Mouse (Mus musculus) R1 (cell line): ENCODE measurements around the gene Zdhhc19.

Source experiments
- DNase-seq: peaks from one replicate; pipeline ENCODE4 v3.0.0-alpha.2; 2018; ENCODE audit warnings: low read depth, low spot score

Zdhhc19 gene

DNA sequence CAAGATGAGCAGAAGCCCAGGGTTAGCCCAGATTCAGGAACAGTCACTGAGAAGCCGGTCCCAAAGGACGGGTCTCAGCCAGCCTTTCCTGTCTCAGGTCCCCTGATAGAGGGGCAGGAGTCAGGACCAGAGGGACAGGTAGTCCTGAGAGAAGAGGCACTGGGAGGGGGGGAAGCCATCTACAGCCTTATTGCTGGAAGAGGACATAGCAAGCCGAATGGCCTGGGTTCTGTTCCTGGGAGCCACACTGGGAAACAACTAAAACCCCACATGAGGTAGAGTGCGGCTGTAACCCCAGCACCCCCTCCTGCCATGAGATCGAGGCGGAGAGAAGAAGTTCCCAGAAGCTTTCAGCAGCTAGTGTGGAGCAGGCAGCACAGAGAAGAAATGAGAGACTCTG, 17.9 kb downstream of the Zdhhc19 start:
- DNase-seq: no peak

DNA sequence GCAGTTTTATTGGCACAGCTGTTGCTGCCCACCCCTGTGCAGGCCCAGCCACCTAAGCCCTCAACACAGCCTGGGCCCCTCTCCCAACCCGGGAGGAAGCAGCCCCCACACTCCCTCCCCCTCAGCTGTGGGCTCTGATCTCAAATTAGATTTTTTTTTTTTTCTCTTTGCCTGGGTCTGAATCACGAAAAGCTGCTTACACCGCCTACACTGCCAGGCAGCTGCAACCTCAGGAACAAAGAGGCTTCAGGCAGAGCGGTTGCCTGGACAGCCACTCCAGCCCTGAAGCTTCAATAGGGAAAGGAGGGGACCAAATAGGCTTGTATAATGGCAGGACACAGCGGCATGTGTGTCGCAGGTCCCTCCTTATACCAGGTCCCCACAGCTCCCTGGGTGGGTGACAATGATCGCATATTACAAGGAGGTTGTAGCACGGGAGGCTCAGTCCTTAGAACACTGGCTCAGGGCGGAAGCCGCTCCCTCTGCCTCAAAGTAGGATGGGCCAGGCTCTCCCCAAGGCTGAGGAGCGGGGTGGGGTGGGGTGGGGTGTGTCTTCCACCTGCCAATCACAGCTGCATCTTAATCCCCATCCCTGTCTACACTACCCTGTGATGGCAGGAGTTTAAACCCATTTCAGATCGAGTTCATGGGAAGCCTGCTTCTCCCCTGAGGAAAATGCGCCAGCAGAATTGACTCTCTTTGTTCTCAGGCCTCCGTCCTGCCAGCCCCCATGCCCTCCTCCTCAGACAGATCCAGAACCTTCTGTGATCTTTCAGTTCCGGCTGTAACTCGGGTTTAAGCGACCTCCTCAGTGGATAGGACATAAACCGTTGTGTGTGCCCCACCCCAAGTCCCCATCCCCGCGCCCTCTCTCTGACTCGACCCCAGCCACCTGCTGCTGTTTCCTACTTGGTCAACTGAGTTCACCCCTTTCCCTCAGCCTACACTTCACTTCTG, 20.2 kb downstream of the Zdhhc19 start:
- DNase-seq: peak; percentile 92

DNA sequence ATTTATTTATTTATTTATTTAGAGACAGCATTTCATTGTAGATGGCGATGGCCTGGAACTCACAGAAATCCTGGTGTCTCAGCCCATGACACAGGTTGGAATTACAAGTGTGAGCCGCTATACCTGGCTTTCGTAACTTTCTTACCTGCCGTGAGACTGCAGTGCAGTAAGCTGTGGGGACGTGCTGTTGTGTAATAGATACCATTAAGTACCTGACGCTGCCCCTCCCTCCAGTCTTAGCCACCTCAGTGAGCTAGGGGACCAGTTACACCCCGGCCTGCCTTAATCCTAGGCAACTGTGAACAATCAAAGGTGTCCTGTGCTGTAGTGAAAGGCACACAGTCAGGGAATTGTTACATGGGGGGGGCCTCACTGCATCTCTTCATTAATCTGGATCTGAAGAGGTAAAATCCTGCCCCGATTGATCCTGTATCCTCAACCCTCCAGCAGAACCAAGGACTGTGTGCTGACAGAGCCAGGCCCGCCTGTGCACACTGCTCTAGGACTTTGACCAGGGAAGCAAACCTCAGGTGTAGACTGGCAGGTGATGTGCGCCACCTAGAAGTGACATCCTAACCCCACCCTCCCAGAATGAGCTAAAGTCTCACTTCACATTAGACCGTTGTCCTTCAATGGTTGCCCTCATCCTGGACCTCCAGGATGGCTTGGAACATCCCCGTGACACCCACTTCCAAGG, 21.9 kb downstream of the Zdhhc19 start:
- DNase-seq: no peak

DNA sequence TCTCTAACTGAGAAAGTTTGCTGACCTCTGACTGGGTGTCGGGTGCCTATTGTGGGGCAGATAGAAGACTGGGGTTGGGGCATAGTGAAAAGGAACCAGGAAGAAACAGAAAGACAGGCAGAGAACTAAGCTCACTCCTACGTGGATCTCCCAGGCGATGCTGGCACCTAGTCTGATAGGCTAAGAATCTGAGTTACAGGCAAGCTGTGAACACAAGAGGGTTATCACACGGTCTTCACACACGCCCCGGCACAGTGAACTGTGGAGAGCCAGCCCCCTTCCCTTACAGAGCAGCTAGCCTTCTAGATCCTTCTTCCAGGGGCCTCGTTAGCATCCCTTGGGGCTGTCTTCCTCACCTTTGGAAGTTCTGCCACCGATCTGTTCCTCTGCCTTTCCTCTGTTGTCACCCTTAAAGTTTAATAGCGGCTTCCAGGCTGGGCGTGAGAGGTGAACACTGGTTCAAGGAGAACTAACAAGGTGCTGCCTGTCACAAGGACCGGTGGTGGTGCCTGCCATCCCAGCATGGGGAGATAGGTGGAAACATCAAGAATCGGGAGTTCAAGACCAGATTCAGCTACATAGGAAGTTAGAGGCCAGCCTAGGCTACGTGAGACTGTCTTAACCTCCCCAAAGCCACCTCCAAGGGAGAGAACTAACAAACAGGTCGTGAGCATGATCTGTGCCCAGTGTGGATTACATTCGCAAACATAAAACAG, 23.7 kb downstream of the Zdhhc19 start:
- no peak for DNase-seq

DNA sequence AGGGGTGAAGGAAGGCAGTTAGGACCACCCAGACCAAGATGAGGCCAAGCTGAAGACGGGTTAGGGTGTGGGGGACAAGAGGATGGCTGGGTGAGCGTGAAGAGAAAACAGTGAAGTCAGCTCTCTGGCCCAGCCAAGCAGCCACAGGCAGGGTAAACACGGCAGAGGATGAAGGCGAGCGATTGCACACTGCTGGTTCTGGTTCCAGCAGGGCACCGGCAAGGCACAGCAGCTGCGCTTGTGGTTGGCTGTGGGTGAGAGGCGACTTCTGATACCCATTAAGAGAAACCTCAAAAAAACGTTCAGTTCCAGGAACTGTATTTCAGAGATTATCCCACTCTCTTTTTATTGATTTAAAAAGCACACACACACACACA, 24.3 kb downstream of the Zdhhc19 start:
- no peak for DNase-seq

DNA sequence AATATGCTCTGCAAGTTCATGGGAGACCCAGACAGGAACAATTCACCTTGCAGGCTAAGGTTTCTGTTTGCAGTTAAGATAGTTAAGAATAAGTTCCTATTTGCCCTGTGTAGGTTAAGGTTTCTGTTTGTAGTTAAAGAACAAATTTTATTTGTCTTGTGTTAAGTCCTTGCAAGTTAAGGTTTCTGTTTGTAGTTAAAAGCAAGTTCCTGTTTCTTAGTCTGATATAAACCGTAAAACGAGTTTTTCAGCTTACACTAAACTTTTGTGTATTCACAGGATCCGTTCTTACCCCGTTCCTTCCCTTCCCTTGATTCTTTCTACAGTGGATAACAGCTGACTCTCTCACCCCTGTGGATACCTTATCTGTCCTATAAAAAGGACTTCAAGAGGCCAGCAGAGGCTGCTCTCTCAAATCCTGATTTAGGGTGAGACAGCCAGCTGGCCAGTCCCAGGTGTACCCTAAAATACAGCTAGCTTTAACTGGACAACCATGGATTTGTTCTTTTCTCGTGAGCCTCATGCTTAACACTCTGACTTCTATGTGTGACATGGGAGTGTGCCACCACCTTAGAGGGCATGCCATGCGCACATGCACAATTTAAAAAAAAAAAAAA, 26.6 kb downstream of the Zdhhc19 start:
- no peak for DNase-seq

DNA sequence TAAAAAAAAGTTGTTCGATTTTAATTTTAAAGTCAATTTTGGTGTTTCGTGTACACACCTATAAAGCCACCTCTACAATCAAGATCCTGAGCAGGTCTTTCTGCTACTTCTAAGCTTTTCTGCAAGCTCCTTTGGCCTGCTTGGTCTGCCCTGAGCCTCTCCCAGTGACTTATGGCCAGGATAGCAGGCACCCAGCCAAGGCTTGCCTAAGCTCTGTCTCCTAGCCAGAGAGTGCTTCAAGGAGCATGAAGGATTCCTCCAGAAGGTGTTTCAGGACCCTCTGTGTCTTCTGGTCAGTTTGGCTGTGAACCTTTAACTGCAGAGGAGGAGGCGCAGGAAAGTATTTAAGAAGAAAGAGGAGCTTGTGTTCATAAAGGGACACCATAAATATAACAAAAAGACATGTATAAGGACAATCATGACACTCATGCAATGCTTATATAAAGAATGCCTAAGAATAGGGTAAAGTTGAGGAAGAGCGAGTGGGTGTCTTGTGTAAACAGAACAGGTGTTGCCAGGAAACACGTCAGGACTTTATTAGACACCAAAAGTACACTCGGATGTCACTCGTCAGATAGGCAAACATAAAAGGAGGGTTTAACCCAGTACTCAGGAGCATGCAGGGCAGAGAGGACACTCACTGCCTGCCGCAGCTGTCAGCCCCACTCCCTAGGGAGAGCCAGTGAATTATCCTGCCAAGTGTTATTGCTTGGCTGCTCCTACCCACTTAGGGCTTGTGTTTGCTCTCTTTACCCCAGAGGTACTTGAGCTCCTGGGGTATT, 27.6 kb downstream of the Zdhhc19 start:
- no peak for DNase-seq

DNA sequence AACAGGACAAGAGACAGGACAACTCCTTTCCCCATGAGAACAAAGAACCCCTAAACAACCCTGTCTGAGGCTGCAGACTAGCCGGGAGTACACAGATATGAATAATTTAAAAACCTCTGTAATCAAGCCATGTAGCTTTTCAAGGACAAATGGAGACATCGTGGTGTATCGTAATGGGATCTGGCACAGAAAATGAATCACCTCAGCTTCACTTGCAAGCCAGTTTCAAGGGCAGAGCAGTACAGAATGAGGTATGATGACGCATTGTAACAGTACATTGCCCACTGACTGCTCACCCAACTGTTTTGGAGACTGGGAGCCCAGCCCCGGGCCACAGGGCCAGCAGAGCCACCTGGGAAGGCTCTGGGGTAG, 28.2 kb downstream of the Zdhhc19 start:
- no peak for DNase-seq

DNA sequence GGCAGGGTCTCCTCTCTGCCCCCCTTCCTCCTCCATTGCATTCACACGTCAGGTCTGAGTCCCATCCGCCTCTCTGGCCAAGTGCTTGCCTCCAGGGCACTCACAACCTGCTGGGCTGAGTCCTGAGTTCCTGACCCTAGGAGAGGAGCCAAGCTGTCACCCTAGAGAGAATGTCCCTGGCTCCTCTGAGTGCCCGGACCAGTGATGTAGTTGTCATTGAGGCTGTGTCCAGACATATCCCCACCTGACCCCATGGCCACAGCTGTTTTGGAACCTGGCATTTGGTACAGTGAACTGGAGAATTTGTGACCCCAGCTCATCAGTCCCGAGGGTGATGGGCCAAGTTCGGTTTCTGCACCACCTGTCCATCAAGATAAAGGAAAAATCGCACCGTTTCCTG, 30.8 kb downstream of the Zdhhc19 start:
- DNase-seq: no peak

DNA sequence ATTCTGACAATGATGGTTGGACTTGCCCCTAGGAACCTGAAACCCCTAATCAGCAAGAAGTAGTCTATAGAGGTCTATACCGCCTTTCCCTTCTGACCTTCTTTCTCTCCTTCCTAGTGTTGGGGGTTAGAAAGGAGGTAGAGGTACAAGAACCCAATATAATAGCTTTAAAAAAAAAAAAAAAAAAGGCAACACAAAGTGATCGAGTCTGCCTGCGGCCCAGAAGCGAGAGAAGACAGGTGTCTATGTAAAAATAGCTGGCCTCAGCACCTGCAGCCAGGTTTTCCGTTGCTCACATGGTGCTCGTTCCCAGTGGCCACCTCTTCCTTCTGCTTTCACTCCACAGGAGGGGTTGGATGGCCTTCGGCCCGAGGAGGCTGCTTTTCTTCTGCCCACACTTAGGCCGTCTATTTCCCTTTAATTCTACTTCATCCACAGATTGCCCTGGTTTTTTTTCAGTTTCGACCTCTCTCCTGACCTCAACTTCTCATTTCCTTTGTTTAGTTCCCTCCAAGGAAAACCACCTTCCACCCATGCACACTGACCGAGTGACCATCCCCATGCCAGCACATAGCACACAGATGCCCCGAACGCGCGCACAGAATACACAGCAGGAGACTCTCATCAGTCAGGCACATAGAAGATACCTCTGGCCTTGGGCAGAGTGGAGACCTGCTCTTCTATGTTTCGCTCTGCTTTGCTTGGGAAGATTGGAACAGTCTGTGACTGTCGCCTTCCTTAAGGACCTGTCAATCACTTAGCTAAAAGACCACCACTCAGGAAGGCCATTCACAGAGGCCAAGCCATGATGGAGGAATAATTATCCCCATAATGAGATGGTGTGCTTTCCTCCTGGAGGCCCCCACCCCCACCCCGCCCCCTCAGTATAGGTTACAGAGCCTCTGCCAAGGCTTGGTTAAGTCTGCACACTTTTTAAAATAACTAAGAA, 37.1 kb downstream of the Zdhhc19 start:
- no peak for DNase-seq

DNA sequence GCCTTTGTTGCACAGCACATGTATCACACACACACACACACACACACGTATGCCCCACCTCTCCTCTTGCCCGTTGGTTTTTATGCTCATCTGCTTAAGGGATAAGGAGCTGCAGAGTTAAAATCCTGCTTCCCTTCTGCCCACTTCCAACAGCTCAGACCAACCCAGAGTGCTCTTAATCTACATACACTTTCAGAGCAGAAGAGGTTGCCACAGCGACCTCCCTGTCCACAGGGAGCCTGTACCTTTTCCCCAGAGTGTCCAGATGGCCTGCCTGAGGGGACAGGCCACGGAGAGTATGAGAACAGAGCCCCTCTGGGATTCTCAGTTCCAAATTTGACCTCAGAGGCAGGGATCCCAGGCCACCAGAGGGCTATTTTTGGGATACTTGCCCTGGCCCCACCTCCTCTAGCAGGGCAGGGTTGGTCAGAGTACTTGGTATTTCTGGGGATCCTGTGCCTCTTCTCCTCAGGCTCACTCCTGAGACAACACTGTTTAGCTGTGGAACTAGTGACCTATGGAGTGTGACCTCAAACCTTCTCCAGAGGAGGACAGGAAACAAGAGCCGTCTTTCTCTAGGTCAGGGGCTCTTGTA, 39.2 kb downstream of the Zdhhc19 start:
- DNase-seq: no peak

DNA sequence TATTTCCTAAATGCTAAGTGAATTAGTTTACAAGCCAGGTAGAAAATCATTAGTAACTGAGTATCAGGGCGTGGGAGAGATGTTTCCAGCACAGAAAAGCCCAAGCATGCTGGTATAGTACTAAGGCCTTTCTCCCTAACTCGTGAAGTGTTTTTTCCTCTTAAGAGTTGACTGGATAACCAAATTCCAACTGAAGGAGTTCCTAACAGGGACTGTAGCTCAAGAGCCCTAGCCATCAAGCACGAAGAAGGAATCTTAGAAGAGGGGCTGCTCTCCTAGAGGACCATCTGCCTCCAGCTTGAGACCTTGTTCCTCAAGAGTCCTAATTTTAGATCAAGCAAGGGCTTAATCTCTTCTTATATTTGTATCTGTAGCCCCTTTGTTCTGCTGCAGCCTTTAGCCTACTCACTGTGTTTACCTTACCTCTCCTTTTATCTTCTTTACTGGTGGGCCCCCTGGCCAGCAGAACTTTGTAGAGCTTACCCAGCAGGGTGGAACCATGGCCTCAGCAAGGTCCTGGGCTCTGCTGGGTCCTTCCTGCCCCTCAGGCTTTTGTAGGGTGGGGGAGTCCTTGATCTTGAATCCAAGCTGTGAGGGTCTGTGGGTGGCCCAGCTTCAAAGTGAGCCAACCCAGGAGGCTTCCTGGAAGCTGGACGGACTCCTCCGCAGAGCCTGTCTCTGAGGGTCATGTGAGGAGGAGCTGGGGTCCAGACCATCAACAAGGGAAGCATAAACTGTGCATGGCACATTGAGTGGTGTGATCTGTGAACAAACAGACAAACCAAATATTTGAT, 42.0 kb downstream of the Zdhhc19 start:
- DNase-seq: no peak

DNA sequence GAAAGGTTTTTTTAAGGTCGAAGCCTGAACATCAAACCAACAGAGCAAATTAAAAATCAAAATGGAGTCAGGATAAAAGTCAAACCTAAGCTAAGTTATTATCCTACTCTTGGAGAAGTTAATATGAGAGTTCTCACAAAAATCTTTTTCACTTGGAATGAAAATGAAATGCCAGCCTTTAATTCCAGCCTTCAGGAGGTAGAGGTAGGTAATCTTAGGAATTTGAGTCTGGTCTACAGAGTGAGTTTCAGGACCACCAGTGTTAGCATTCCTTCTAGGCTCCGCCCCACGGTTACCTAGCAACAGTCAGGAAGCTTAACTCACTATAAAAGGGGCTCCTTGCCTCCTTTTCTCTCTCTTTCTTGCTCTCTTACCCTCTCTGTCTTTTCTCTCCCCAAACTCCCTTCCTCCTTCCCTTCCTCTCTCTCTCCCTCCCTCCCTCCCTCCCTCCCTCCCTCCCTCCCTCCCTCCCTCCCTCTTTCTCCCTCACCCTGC, 42.7 kb downstream of the Zdhhc19 start:
- DNase-seq: peak; percentile 85

DNA sequence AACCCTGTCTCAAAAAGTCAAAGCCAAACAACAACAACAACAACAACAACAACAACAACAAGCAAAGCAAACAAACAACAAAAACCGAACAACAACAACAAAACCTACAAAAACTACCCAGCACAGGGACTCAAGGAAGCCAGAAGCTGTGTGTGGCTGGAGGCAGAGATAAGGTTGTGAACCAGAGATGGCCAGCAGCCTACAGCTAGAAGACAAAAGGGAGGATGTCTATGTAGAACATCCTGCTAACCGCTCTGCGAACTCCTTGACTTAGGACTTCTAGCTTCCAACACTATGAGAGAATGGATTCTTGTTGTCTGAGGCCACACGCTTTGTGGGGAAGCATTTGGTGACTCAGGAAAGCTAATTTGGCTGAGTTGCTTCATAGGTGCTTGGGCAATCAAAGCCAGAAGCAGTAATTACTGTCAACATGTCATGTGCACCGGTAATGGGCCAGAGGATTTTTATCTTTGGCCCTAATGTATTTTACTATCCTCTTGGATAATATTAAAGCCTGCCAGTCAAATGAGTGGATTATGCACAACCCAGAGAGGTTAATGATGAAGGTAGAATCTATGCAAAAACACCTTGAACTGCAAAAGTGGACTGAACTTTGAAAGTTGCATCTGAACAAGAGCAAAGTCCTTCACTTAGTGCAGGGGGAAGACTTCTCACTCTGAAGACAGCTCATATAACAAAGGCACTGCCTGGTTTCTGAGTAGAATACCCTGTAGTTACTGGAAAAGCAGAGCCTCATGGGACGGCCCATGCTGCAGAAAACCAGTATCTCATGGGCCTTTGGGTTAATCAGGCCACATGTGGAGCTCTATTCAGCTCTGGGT, 45.5 kb downstream of the Zdhhc19 start:
- no peak for DNase-seq

DNA sequence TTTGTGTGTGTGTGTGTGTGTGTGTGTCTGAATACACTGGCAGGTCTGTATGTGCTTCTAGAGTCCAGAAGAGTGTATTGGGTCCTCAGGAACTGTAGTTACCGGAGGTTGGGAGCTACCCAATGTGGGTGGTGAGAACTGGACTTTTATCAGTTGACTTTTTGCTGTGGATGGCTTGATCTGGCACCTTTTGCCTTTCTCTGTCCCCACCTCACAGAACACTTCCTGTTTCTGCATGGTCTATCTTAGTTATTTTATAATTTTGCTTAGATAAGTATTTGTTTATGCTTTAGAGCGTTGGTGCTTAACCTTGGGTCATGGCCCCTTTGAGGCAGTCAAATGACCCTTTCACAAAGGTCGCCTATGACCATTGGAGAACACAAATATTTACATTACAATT, 47.4 kb downstream of the Zdhhc19 start:
- DNase-seq: no peak

DNA sequence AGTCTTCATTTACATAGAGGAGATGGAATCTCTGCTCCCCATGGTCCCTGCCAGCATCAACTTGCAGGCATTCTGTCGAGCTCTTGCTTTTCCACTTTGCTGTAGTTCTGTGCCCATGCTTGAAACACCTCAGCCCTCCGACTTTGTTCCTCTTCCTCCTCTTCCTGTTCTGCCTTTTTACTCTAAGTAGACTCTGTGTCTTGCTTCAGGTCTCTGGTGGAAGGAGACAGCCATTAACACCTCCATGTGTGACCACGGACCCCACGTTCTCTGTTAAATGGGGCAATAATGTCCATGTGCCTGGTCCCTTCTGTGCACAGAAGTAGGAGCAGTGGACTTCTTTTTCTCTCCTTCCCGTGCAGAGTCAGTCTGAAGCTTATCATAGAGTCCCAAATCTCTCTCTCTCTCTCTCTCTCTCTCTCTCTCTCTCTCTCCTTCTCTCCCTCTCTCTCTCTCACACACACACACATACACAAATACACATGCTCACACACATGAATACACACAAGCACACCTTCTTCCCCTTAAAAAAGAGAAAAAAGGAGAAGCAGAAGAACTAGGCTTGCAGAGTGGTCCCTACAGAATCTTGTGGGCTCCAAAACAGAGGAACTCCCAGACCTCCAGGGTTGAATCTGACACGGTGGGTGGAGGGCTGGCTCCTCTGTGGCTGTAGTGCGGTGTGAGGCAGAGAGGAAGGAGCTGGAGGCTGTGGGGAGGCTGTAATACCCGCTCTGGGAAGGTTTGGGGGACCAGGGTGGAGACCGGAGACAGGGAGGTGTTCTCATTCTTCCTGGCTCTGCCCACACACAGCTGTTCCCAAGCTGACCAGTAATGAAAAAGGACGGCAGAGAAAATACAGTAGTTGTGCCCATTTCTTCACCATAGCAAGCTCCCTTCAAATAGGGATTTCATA, 51.3 kb downstream of the Zdhhc19 start:
- DNase-seq: no peak

DNA sequence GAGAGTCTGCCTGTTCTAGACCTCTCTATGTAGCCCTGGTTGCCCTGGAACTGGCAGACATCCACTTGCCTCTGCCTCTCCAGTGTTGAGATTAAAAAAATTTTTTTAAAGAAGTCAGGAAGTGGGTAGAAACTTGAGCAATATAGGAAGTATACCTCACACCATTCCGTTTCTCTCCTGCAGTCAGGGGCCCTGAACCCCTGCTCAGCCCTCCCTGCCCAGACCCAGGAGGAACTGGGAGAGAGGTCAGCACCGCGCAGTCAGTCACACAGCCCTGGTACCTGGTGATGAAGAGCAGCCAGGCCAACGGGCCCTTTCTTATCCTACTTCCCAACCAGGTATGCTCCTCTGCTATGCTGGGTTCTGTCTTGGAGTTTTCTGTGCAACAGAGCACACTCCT, 54.0 kb downstream of the Zdhhc19 start:
- no peak for DNase-seq
